Mouse (Mus musculus): Measurements from ENCODE around the gene Mov10.

- TF ChIP-seq CTCF (IDR thresholded peaks at IDR 0.05; ENCODE audit: low read depth) (no peak), EP300 (optimal IDR thresholded peaks at IDR 0.05) (no peak)
Observed at GRCm38 (mm10) chr3:104758869-104759268, 59.5 kb downstream of the Mov10 start.

Measured in stomach, postnatal 0 days (tissue).